Mouse (Mus musculus) liver, embryonic 14.5 days (tissue): ENCODE data around the gene Galnt2.

Experiments used
- CTCF ChIP-seq: IDR thresholded peaks from 2 replicates; pipeline ENCODE4 v1.5.1; 2016; ENCODE audit warnings: antibody characterized with exemption, low read depth, control low read depth
- EP300 ChIP-seq: IDR thresholded peaks from 2 replicates; pipeline ENCODE4 v1.6.1; 2016; ENCODE audit warnings: antibody characterized with exemption, low read depth

- TF ChIP-seq EP300 = no peak
- no peak for TF ChIP-seq CTCF
These were observed 144.0 kb downstream of the Galnt2 start for GRCm38 (mm10) chr8:124375168-124375567.
